Mouse (Mus musculus) monocyte, adult 2 months (primary cell): ENCODE measurements around the gene Rab11fip3.

Experiments used
- DNase-seq, 2 experiments: peaks; one replicate each; pipeline ENCODE4 v3.0.0; 2022; ENCODE audit warnings: low spot score in 2 of 2, low read depth in 1 of 2

Gene Rab11fip3

DNA sequence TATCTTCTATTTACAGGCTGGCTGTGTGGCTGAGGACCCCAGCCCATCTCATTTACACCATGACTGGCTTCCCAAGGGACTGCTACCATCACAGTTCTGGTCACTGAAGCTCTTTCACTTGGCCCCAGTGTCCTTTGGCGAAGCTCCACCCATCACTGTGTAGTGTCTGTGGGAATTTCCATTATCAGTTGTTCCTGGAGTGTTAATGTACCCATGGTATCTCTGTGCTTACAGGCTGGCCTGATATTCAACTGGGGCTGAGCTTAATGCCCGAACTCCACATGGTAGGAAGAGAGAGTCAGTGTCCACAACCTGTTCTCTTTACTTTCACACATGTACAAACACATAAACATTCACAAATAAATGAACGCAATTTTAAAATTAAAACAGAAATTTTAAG lies 75.9 kb downstream of the Rab11fip3 start:
- DNase-seq: no peak

DNA sequence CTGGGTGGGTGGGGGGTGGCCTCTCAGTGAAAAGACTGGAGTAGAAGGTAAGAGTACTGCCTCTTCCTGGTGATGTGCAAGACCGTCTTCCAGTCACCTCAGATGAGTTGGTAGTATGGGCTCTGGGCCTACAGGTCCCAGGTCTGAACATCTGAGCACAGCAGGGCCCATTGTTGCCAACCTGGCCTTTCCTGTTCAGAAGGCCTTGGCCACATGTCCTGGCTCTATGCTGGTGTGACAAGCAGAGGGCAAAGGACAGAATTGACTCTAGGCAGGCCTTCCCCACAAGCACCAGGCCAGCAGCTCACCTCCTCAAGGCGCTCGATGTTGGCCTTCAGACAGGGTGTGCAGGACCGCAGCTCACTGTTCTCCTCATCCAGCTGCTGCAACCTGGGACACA lies 77.1 kb downstream of the Rab11fip3 start:
- DNase-seq: no peak

DNA sequence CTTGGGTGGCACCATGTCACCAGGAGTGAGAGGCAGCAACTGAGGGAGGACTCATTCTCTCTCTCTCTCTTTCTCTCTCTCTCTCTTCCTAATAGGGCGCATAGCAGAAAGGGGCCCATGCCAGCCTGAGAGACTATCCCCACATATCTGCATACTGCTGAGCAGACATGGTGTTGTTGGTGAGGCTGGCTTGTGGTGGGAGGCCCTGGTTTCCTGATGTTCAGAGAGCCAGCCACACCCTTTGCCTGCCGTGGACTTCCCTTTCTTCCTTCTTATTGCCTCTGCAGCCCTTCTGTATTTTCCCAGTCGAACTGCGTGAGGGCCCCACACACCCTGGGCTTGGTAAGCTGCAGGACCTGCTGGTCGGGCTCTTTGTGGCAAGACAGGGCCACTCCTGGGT lies 79.0 kb downstream of the Rab11fip3 start:
- DNase-seq: no peak

DNA sequence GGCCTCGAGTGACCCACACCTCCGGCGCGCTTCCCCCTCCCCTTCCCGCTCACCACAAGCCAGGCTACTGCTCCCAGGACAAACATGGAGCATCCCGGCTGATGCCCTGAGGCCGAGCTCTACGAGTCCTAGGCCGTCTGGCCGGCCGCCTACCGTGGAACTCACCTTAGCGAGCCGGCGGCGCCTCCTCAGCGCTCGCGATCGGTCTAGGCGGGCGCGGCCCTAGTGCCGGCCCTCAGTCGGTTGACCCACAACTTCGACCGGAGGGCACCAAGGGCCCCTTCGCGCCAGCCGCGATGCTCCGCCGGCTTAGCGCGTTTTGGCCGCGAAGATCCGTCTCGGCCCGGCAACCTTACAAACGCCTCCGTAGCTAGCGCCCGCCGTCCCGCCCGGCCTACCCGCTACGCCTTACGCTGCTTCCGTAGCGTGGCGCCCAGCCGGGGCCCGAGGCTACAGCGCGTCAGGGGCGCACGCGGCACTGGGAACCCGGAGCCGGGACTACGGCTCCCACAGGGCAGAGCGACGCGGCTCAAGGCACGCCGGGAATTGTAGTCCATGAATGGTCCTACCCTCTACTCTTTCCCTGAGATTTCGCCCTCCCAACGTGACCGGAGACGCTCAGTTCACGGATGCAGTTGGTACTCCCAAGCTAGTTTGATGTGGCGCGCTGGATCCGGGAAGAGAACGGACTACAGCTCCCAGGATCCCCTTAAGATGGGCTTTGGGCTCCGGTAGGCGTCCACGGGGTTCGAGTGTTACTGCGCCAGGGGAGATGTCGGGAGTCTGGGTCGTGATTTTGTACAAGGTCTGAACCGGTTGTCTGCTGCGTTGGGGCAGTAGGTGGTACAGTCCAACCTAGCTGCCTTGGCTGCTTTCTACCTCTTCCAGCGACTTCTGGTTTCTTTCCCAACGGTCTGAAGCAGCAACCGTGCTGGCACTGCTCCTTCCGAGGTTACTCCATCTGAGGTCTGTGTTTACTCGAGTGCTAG lies 83.8 kb downstream of the Rab11fip3 start, which contains the start of gene Capn15:
Capn15 (minus strand) TSS at position 491 of the 989 bp plus-strand sequence.
- peak; percentile 70 to 82 for DNase-seq

DNA sequence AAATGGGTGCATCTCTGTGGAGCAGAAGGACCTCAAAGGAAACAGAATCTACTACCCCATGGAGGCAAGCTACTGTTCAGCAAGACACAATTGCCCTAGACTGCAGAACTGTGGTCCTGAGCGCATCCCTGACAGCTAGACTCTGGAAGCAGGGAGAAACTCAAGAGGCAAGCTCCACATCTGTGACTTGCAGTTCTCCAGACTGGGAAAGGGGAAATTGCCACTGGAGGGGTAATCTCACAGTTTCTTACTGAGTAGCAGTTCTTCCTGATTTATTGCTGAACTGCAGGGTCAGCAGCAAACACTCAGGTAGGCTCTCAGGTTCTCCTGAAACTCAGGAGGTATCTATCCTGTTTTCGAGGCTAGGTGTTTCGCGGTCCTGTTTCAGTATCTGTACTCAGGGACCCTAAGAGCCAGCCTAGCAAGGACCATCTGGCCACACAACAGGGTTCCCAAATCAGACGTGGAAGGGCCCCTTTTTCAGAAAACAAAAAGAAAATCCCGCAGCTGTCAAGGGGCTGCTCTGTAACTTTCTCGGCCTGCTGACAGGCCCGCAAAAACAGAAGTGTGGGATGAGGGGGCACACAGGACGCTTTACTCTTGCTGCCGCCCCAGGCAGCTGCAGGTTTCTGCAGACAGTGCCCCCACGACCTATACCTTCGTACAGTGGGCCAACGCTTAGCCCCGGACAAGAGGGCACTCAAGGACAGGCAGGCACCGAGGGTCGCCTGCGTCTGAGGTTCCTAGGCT lies 84.6 kb downstream of the Rab11fip3 start:
- no peak for DNase-seq

DNA sequence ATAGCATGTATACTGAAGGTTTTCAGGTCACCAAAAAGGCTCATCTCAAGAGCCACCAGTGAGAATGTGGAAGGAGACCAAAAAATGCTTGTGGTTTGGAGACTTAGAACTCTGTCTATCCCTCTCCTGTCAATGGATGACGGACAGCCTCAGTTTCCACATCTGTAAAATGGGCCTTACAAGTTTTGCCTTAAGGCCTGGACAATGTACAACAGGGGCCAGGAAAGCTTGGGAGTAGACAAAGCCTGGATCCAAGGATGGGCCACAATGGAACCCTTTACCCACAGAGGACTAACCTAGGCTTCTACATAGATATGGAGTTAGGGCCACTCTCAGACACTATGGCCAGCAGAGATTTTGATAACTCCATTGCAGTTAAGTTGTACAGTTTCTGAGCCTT lies 85.3 kb downstream of the Rab11fip3 start:
- DNase-seq: no peak

DNA sequence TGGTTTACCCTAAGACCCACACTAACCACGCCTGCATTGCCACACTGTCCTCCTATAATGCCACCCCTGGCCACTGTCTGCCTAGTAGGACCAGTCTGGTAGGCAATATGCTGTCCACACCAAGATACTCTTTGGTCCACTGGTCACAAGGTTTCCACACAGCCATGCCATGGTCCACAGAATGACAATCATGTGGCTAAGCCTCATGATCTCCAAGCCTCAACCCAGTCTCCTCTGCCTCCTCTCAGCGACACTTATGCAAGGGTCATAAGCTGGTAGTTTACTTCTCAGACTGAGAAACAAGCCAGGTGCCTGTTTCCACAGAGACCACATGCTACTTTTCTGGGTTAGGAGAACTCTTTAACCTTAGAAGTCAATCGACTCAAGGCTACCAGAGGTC lies 86.4 kb downstream of the Rab11fip3 start:
- no peak for DNase-seq

DNA sequence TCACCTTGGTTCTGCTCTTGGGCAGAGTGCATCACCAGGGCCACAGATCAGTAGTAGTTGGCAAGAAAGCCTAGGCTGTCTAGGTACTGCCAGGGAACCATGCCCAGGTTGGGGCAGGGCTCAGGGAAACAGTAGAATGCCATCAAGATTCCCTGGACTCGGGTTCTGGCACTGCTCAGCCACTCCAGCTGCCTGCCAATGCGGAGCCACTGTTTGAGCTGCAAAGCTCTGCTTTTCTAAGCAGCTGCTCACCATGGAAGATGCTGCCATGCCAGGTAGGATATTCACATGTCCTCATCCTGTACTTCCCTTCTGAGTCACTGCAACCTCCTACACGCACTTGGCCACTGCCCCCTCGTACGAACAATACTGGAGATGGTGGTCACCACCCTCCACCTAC lies 88.5 kb downstream of the Rab11fip3 start:
- DNase-seq: no peak

DNA sequence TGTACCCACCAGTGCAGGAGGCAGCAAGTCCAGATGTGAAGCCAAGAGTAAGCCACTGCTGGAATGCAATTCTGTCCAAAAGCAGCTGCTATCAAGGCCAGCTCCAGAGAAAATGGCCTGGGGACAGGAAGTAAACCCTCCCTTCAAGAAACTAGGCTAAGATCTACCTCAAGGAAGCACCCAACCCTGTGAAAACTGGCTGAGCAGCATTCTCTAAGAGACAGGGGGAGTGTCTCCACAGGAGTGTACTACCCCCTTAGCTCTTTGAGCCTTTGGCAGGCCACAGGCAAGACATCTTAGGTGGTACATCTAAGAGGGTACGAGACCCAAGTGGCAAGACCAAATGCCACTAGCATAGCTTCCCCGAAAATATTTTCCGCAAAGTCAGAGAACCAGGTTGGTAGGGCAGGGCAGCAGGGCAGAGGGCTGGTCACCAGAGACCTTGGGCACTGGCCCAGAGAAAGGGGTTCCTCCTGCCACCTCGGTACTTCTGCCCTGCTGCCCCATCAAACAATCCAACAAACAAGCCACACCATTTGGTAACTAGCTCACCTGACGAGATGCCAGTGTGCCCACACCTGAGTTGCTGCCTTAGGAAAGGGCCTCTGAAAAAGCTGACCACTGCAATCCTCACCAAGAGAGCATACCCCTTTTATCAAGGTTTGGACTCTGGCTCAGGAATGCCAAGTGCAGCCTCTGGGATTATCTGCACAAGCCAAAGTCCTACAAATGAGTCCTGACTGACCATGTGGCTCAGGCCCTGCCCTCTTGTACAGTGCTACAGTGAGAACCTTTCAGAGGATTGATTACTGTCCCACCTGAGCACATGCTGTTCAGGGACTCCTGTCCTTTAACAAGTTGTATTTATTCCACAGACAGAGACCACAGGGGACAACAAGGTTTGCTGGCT lies 89.3 kb downstream of the Rab11fip3 start:
- DNase-seq: no peak

DNA sequence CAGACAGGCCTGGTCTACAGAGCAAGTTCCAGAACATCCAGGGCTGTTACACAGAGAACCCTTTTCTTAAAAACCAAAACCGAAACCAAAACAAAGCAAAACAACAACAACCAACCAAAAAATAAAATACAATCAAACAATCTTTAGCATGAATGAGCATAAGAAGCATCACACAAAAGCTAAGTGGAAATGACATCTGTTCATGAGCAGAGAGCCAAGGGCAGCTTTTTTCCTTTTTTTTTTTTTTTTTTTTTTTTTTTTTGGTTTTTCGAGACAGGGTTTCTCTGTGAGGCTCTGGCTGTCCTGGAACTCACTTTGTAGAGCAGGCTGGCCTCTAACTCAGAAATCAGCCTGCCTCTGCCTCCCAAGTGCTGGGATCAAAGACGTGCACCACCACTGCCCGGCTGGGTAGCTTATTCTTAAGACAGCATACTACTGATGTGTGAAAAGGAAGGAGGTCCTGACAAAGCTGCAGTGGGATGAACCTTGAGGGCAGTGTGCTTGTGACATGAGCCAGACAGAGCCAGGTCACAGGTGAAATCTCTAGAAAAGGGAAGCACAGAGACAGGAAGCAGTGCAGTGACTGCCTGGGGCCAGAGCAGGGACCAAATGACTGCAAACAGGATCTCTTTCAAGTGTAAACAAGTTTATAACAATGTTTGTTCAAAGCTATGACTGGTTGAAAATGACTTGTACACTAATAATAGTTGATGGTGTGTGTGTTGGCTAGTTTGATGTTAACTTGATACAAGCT lies 98.2 kb downstream of the Rab11fip3 start:
- DNase-seq: no peak

DNA sequence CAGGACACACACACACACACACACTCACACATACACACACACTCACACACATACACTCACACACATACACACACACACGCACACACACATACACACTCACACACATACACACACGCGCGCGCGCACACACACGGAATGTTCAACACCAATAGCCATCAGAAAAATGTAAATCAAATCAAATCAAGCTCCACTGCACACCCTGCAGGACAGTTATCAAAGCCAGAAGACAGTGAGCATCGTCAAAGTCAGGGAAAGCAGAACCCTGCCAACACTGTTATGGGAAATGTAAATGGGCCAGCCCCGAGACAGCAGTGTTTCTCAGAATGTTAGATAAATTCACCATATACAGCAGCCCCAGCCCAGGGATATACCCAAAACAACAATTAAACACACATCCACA lies 98.9 kb downstream of the Rab11fip3 start:
- DNase-seq: no peak

DNA sequence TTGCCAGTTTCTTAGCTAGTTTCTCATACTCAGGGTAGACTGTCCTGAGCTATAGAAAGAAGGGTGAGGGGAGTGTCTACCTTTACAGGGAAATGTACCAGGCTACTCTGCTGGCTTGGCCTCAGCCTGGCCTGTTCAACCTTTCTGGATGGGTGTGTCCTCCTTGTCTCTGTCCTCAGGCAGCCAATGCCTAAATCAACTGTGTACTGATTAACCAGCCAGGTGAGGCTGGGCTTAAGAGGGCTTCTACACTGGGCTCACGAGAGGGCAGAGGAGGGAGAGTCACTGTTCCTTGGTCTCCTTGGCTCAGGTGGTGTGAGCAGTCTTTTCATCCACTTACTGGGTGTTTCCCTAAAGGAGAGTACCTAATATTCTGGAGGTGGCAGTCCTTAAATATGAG lies 101.2 kb downstream of the Rab11fip3 start:
- DNase-seq: no peak

DNA sequence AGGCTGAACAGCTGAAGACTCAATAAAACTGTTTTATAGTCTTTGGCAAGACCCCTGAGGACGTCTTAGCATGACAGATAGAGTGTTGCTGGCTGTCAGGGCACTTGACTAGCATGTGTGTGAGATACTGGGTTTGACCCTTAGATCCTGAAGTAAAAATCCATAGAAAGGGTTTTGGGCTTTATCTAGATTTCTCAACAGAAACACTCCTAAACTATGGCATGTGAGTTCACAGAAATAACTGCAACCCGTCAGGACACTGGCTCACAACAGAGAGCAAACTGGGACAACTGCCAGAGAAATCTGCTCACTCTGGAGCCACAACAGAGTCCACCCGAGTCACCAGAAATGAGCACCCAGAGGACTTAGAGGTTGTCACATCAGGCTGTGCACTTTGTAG lies 101.7 kb downstream of the Rab11fip3 start:
- DNase-seq: no peak

DNA sequence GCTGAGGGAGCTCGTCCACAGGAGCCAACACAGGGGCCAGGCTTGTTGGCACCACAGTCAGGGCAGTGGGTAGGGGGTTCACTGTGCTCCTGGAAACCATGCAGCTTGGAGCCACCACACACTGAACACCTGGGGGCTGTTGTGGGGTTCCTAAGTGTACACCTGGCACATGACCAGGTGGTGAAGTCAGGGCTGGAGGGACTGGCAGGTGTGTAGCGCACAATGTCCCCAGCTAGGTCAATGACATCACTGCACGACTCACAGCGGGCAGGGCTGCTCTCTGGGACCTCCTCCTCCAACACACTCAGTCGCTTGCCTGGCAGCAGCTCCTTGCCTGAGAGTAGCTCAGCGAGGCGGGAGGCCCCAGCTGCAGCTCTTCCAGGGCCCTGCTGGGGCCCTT lies 105.1 kb downstream of the Rab11fip3 start:
- no peak for DNase-seq

DNA sequence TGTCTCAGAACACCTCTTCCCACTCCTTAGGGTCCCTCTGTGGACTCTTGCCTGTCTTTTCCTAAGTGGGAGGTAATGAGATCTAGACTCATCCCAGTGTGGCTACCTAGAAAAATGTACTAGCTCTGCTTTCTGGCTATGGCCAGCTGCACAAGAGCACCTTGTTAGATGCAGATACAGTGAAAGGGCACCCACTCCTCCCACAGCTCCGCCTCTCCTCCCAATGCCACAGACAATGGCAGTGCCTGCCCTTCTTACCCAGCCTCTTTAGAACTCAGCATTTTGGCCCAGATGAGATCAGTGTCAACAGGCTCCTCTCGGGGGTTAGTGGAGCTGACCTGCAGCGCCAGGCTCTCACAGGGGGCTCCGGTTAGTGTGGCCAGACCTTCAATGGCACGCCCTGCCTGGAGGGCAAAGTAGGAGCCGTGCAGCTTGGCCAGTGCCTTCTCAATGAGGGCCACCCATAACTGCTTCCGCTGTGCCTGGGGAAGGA lies 106.9 kb downstream of the Rab11fip3 start:
- no peak for DNase-seq

DNA sequence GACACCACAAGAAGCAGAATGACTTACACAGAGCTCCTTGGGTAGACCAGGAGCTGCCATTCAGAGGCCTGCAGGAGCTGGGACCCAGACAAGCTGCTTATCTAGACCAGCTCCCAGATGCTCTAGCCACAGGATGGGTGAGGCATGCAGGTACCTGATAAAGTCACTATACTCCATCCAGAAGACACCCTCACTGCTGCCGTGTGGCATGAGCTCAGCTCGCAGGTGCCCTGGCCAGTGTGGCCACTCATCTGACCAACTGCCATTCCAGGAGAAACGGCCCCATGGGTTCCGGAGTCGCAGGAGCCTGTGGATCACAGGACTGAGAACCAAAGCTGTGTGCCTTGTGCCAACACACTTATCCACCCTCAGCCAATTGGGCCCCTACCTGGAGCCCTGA lies 107.8 kb downstream of the Rab11fip3 start:
- no peak for DNase-seq

DNA sequence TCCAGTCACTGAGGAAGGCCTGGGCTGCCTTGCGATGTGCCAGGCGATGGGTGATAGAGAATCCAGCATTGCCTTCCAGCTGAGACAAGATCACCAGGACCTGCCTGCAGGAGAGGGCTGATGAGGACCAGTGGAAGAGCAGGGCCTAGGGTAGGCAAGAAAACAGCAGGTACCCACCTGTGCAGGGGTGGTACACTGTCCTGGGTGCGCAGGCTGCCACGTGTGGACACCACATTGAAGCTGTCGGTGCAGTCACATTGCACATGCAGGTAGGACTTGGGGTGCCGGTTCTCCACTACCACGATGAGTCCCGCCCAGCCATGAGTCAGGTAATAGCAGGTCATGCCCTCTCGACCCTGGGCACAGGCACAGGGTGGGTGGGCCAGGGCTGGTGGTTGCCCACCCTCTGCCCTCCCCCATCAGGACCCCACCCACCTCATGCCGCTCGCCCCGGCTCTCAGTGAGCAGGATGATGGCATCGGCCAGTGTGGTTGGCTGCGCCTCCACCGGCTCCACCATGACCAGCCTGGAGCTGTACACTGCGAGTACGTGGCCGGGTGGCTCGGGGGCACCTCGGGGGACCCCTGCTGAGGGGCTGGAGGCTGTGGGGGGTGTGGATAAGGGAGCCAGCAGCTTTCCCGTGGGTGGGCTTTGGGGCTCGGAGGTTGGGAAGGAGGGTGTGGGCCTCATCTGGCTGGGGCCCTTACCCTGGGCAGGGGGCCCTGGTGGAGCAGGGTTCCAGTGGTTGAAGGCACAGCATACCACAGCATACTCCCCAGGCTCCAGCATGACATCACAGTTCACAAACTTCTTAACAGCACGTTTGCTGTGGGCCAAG lies 109.5 kb downstream of the Rab11fip3 start:
- no peak for DNase-seq

DNA sequence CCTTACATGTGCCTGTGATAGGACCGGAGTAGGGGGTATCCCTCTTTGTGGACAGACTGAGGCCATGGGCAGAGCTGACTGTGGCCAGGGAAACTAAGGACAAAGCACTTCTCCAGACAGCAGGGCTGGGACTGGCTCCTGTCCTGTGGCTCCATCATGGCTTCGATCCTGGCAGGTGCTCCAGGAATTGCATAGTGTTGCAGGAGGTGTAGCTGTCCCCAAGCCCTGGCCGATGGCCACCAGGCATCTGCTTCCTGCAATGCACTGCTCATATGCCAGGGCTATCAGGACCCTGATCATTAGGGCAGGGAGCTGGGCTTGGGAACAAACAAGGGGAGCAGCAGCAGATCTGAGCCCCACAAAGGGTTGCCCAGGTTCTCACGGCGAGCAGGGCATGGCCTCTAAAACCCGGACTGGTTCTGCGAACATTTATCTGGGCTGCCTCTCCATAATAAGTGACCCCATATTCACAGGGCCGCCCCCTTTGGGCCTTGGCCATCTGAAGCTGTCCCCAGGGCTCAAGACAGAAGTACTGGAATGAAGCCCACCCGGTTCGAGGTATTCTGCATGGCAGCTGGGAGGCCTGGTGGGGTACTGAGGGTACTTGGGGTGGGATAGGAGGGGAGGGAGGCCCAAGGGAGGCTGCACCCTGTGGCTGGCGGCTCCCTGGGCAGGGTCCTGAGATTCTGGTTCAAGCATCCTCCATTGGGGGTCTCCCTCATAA lies 110.4 kb downstream of the Rab11fip3 start:
- no peak for DNase-seq

DNA sequence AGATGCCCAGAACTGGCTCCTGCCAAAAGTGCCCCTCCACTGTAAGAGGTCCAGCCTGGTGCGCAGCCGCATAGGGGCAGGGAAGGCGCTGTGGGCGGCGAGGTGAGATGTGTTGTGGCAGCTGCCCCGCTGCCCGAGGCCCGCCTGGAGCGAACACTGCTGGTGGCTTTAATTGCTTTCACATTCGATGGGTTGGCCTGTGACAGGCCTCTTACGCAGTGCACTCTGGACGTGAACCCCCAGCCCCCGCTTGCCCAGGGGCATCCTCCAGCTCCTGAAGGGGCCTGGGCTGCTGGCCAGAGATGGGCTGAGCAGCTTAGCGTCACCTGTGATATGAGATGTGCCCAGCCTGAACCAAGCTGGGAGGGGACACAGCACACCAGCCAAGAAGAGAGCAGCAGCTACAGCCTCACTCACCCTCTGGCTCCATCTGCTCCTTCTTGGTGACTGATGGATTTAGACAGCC lies 111.7 kb downstream of the Rab11fip3 start:
- no peak for DNase-seq
